Mouse (Mus musculus) hindbrain, embryonic 12.5 days (tissue): ENCODE data around the gene Adgrg4. TPM values are rescaled to one million over a fixed set of nuclear protein-coding genes. Genes with fewer than 3 reads are reported as not detected.

ENCODE experiments used
- ATAC-seq: fragments of 200-750 bp; cut with Nextera tagmentation; 2 replicates; pipeline ENCODE4 v1.8.0; 2017; ENCODE audit warnings: moderate TSS enrichment; ENCODE audit not compliant: low FRiP score
- H3K27ac ChIP-seq: fragments of 300-500 bp; sonication (generic); 2 replicates; pipeline ENCODE4 v1.5.1; 2016; ENCODE audit warnings: mild to moderate bottlenecking
- H3K27me3 ChIP-seq: fragments of 300-500 bp; sonication (generic); 2 replicates; pipeline ENCODE4 v1.6.1; 2016; ENCODE audit warnings: mild to moderate bottlenecking
- H3K36me3 ChIP-seq: fragments of 300-500 bp; sonication (generic); 2 replicates; pipeline ENCODE4 v1.6.1; 2016; ENCODE audit warnings: mild to moderate bottlenecking
- H3K4me1 ChIP-seq: fragments of 300-500 bp; sonication (generic); 2 replicates; pipeline ENCODE4 v1.6.1; 2016
- H3K4me2 ChIP-seq: fragments of 300-500 bp; sonication (generic); replicated peaks from 2 replicates; pipeline ENCODE4 v1.6.1; 2016; ENCODE audit warnings: mild to moderate bottlenecking
- H3K4me3 ChIP-seq: fragments of 300-500 bp; sonication (generic); 2 replicates; pipeline ENCODE4 v1.5.1; 2016; ENCODE audit warnings: mild to moderate bottlenecking
- H3K9ac ChIP-seq: fragments of 300-500 bp; sonication (generic); 2 replicates; pipeline ENCODE4 v1.6.1; 2016; ENCODE audit warnings: mild to moderate bottlenecking, moderate library complexity
- H3K9me3 ChIP-seq: fragments of 300-500 bp; sonication (generic); replicated peaks from 2 replicates; pipeline ENCODE4 v1.6.1; 2016; ENCODE audit warnings: mild to moderate bottlenecking
- WGBS: fragments of 180-500 bp; shearing (Covaris S2); methylation state at CpG from one replicate; pipeline ENCODE4 v1.1.7; 2016; 5-methylcytosine and 5-hydroxymethylcytosine counted together
- polyA plus RNA-seq: library from polyadenylated mRNA; unstranded; fragments of >200 nt; fragmentation: Nextera tagmentation; extraction: Ambion mirVana; gene quantifications from 2 replicates; pipeline ENCODE4 v1.2.1, GENCODE M21; 2016

Gene Adgrg4
- polyA plus RNA-seq, result not detected in 2 replicates

DNA sequence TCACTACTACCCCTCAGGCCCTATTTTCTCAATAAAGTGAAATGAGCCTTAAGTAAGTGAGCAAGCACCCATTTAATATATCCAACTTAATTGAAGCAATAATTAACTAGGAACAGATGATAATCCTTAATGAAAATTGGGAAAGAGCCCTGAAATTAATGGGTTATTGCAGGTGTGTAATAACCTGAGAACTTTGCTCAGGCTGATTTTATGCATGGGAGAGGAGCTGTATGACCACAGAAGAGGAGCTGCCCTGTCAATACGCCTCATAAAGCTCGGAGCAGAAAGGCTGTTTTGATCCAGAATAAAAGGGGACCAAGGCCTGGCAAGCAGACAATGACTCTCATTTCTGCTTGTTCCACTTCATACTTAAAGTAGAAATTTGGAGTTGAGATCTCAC lies at the start of gene Adgrg4:
Adgrg4 (plus strand) TSS at position 301 of the 400 bp plus-strand sequence.
- Histone ChIP-seq H3K27me3 (no peaks in the 10 kb centered on the region), H3K4me2 (no peak within 1 kb of the TSS), H3K27ac (no peak within 1 kb of the TSS), H3K36me3 (no peaks in the 10 kb centered on the region), H3K4me1 (no peaks in the 10 kb centered on the region), H3K9me3 (no peaks in the 10 kb centered on the region), H3K9ac (no peak within 1 kb of the TSS), H3K4me3 (no peak within 1 kb of the TSS)
- no peak for ATAC-seq
- 86% methylated on average over 2 of the region's 2 CpGs for WGBS

DNA sequence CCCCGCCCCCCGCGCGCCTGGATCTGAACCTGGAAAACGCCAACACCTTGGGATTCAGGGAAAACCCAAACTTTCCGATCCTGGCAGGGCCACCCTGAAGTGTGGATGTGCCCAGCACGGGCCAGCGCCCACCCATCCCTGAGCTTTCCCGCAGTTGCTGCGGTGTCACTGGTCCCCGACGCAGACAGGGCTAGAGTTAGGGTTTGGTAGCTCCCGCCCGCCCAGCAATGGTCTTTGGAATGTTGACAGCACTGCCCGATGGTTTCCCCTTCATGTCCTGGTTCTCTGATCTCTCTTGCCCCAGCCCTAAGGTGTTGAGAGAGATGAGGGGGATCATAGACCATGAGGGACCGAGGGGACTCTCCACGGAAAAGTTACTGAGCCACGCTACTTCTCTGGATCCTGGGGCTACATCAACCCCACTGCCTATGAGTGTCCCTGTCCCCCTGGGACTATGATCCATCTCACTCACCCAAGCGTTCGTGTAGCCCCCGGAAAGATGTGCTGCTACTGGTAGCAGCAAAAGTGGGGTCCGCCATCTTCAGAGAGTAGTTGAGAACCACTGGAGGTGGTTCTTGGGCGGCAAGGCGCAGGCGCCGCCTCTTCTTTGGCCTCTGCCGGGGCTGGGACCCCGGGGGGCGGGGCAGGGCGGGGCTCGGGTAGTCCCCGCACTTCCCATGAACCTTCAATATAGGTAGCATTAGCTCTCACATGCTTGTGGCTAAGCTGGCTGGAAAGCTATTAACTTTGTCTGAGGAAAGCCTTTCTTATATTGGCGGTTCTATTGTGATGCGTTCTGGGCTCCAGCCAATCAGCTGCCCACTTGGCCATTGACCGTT lies 48.0 kb upstream of the Adgrg4 start, which contains the start of gene Map7d3:
Map7d3 (minus strand) TSS at position 562 of the 839 bp plus-strand sequence.
- WGBS, result 21% methylated on average over 35 of the region's 35 CpGs
- H3K4me3 ChIP-seq, result peak within 1 kb of the TSS; percentile 37
- H3K27me3 ChIP-seq, result no peaks in the 10 kb centered on the region
- H3K4me1 ChIP-seq, result no peaks in the 10 kb centered on the region
- no peak within 1 kb of the TSS for H3K27ac ChIP-seq
- no peaks in the 10 kb centered on the region for H3K36me3 ChIP-seq
- peak within 1 kb of the TSS; percentile 43; the same call in 1 of the 2 replicates for H3K9ac ChIP-seq
- H3K4me2 ChIP-seq, result peak within 1 kb of the TSS; percentile 60
- peak; percentile 56 for ATAC-seq
- no peaks in the 10 kb centered on the region for H3K9me3 ChIP-seq

DNA sequence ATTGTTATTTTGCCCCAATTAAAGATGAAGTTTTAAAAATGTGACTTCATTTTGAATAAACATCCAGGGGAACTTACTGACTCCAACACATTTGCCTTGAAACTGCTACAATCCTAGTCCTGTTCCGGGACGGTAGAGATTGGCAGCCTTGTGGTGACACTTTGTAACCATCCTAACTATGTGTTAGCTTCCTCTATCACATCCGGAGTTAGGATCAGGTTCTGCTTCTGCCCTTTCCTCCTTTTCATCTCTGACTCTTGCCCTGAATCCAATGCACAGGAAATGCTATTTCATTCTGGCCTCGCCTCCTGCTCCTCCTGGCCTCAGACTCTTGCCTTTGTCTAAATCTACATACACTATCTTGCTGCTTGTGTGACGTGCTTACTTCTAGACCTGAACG lies 42.5 kb upstream of the Adgrg4 start:
- Histone ChIP-seq H3K4me2 (no peak overlapping the region), H3K27me3 (no peaks in the 10 kb centered on the region), H3K4me3 (no peak overlapping the region), H3K9ac (no peak overlapping the region), H3K9me3 (no peaks in the 10 kb centered on the region), H3K27ac (no peak overlapping the region), H3K4me1 (no peaks in the 10 kb centered on the region), H3K36me3 (no peaks in the 10 kb centered on the region)
- no peak for ATAC-seq
- 85% methylated on average over 6 of the region's 6 CpGs for WGBS

DNA sequence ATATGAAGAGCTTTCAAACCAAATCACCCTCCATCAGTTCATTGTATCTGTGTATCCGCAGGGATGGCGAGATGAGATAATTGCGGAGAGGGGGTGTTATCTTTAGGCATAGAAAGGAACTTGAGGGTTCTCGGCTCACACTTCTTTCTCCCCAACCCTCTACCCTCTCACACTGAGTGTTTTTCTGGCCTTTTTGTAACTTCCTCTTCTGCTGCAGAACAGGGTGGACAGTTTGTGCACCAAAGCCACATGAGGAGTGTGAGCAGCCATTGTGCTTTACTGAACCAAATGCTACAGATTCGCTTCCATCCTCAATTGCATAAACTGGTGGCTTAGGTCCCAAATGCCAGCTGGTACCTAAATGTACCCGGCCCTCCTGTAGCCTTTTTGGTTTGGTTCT lies 34.1 kb upstream of the Adgrg4 start:
- no peaks in the 10 kb centered on the region for H3K9me3 ChIP-seq
- H3K9ac ChIP-seq, result no peak overlapping the region
- no peak overlapping the region for H3K4me3 ChIP-seq
- ATAC-seq, result no peak
- H3K27ac ChIP-seq, result no peak overlapping the region
- H3K36me3 ChIP-seq, result no peaks in the 10 kb centered on the region
- no peak overlapping the region for H3K4me2 ChIP-seq
- H3K27me3 ChIP-seq, result no peaks in the 10 kb centered on the region
- no peaks in the 10 kb centered on the region for H3K4me1 ChIP-seq
- WGBS, result 89% methylated on average over 6 of the region's 6 CpGs

DNA sequence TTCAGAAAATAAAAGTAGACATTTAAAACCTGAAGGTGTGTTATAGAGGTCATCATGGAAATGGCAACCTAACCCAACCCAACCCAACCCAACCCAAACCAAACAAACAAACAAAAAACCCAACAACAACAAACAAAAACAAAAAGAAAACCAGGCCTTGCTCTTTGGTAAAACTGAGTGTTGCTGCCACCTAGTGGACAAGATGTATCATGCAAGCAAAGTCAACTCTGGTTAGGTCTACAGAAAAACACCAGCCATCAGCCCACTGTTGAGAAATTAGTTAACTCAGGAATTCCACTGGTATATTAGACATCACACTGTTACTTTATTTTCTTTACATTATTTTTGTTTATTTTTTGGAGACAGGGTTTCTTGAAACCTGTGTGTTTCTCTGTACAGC lies 30.6 kb upstream of the Adgrg4 start:
- H3K4me3 ChIP-seq, result no peak overlapping the region
- no peak overlapping the region for H3K27ac ChIP-seq
- no peaks in the 10 kb centered on the region for H3K9me3 ChIP-seq
- no peaks in the 10 kb centered on the region for H3K4me1 ChIP-seq
- no peaks in the 10 kb centered on the region for H3K36me3 ChIP-seq
- no peak overlapping the region for H3K9ac ChIP-seq
- H3K27me3 ChIP-seq, result no peaks in the 10 kb centered on the region
- ATAC-seq, result no peak
- no peak overlapping the region for H3K4me2 ChIP-seq

DNA sequence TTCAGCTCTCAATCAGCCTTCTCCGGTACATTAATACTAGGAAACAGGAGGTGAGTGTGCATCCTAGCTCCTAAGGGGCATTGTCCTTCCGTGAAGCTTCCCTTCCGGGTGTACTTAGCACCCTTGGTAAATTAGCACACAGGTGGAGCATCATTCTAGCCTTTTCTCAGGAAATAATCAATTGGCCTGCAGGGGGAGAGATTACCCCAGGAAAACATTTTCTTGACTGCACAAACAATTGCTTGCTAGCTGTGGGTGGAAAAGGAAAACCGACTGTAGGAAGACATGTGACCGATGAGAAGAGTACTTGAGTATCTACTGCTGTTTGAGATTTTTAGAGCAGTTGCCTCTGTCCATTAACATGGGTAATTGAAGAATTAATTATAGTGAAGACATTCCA lies 28.7 kb upstream of the Adgrg4 start:
- WGBS, result 70% methylated on average over 5 of the region's 5 CpGs
- Histone ChIP-seq H3K27me3 (no peaks in the 10 kb centered on the region), H3K9ac (no peak overlapping the region), H3K27ac (no peak overlapping the region), H3K4me2 (no peak overlapping the region), H3K9me3 (no peaks in the 10 kb centered on the region), H3K4me1 (no peaks in the 10 kb centered on the region), H3K4me3 (no peak overlapping the region), H3K36me3 (no peaks in the 10 kb centered on the region)
- ATAC-seq, result no peak

DNA sequence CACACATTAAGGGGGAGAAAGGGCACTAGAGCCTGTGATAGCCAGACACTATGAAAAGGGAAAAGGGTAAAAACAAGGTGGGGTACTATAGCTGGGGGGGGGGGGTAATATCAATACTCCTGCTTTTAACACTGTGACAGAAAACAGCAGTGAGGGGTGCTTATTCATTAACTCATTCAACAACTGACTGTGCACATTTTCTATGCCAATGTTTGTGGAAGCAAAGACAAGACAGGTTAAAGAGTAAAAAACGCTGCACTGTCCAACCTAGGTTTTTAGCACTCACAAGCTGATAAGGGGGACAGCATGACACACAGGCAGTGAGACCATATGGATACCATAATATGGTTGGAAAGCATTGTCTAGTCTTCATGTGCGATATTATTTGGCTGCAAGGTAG lies 142.9 kb downstream of the Adgrg4 start:
- H3K4me3 ChIP-seq, result no peak overlapping the region
- H3K27ac ChIP-seq, result no peak overlapping the region
- 70% methylated on average over 2 of the region's 2 CpGs for WGBS
- H3K36me3 ChIP-seq, result no peaks in the 10 kb centered on the region
- H3K9me3 ChIP-seq, result no peaks in the 10 kb centered on the region
- H3K9ac ChIP-seq, result no peak overlapping the region
- ATAC-seq, result no peak
- no peaks in the 10 kb centered on the region for H3K27me3 ChIP-seq
- H3K4me1 ChIP-seq, result no peaks in the 10 kb centered on the region
- no peak overlapping the region for H3K4me2 ChIP-seq

DNA sequence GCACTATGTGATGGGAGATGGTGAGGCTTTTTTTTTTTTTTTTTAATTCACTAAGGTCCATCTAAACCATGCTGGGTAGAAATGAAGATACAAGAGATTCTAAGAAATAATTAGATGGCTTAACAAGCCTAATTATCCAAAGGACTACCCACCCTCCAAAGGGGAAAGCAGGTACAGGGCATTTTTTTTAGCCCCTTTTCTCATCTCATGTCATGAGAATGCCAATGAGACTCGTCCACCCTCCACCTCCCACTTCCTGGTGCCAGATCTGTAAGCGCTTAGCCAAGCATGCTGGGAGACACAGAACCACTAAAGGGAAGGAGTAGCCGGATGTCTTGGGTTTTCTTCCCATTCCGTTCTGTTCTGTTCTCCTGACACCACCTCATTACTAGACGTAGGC lies 172.8 kb downstream of the Adgrg4 start, which contains the start of gene Brs3:
Brs3 (plus strand) TSS at position 301 of the 400 bp plus-strand sequence.
- ATAC-seq, result no peak

DNA sequence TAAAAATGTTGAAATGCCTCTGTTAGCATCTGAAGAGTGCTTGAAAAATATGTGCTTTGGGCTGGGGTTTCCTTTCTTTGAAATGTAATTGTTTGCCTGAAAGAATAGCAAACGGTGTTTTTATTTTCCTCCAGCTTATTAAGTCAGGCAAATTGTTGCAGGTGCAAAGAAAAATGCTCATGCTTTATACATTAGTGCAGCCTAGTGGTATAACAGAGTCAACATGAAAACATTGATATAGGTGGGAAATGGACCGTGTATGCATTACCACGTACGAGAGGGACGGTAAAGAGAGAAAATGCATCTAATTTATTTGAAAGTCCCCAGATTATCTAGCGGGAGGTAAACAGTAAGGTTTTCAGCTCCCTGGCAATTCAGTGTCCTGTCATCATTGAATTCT lies 173.9 kb downstream of the Adgrg4 start:
- Histone ChIP-seq H3K27ac (no peak overlapping the region), H3K4me1 (no peaks in the 10 kb centered on the region), H3K9me3 (no peaks in the 10 kb centered on the region), H3K9ac (no peak overlapping the region), H3K27me3 (no peaks in the 10 kb centered on the region), H3K36me3 (no peaks in the 10 kb centered on the region), H3K4me2 (no peak overlapping the region), H3K4me3 (no peak overlapping the region)
- WGBS, result 84% methylated on average over 6 of the region's 6 CpGs
- no peak for ATAC-seq

More for the DNA sequence above, 172.8 kb downstream of the Adgrg4 start, which contains the start of gene Brs3:
- H3K9me3 ChIP-seq, result no peaks in the 10 kb centered on the region
- no peaks in the 10 kb centered on the region for H3K36me3 ChIP-seq
- H3K4me1 ChIP-seq, result no peaks in the 10 kb centered on the region
- no peak within 1 kb of the TSS for H3K9ac ChIP-seq
- no peak within 1 kb of the TSS for H3K4me3 ChIP-seq
- H3K27ac ChIP-seq, result no peak within 1 kb of the TSS
- WGBS, result 84% methylated on average over 5 of the region's 5 CpGs
- H3K4me2 ChIP-seq, result no peak within 1 kb of the TSS
- no peaks in the 10 kb centered on the region for H3K27me3 ChIP-seq

Other genes with a start within 250 kb of the Adgrg4 start
- gene Fhl1, start 138.4 kb upstream of the Adgrg4 start, polyA plus RNA-seq, result 81.7 and 87.1 TPM in 2 replicates
- gene Map7d3, start 47.8 kb upstream of the Adgrg4 start, polyA plus RNA-seq, result 1.5 and 2.4 TPM in 2 replicates
- not detected in 2 replicates for gene Brs3, start 172.9 kb downstream of the Adgrg4 start, polyA plus RNA-seq
- gene Htatsf1, start 183.4 kb downstream of the Adgrg4 start, polyA plus RNA-seq, result 93.0 and 102 TPM in 2 replicates
- gene Vgll1, start 217.9 kb downstream of the Adgrg4 start, polyA plus RNA-seq, result 0.13 and 0.14 TPM in 2 replicates